Mouse (Mus musculus) cerebellum, postnatal 10 days (tissue): ENCODE measurements around the gene Stra8.
A peak's percentile ranks its signal among the peaks of the same experiment; 100 is the strongest.

ENCODE experiments used
- DNase-seq, 2 experiments: peaks; one replicate each; pipeline ENCODE4 v3.0.0; 2021; ENCODE audit warnings: mixed read lengths in 2 of 2

Gene Stra8

DNA sequence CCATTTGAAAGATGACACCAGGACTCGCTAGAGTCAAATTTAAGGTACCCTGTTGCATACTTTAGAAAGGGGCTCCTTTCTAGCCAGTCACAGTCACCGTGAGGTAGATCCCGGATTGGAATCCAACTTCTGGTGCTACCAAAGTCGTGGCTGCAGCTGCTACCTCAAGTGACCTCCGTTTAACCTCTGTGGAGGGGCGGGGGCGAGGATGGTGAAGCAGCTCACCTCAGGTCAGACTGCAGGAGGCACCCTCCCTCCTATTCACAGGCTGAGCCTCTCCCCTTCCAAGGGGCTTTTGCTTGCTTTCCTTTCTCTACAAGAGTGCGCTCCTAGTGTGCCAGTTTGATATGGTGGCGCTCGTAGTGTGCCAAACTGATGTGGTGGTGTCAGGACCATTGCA, at the start of gene Stra8:
Gene Stra8, plus strand, starts transcription at position 208 of the 400 bp plus-strand sequence.
- DNase-seq, result no peak

GRCm38 (mm10) chr6:34870724-34871123, 49.2 kb upstream of the Stra8 start:
- DNase-seq, result no peak

- DNase-seq, result no peak
Measured at GRCm38 (mm10) chr6:34871929-34872328, 48.0 kb upstream of the Stra8 start.

GRCm38 (mm10) chr6:34872871-34873270, 47.1 kb upstream of the Stra8 start:
- no peak for DNase-seq

- peak in 1 of 2 experiments; percentile 31 for DNase-seq
Measured at GRCm38 (mm10) chr6:34874101-34874921, 45.7 kb upstream of the Stra8 start.

- no peak for DNase-seq
Measured at GRCm38 (mm10) chr6:34875268-34875761, 44.6 kb upstream of the Stra8 start.

GRCm38 (mm10) chr6:34875966-34876834, 43.8 kb upstream of the Stra8 start:
- DNase-seq, result peak in 1 of 2 experiments; percentile 24

GRCm38 (mm10) chr6:34876835-34877156, 43.2 kb upstream of the Stra8 start:
- DNase-seq, result no peak

GRCm38 (mm10) chr6:34877509-34878321, 42.2 kb upstream of the Stra8 start, which contains the start of gene Cyren:
Gene Cyren, minus strand, starts transcription at chr6:34878060.
- peak; percentile 96 to 97 for DNase-seq

- DNase-seq, result no peak
Measured at GRCm38 (mm10) chr6:34879101-34879740, 40.7 kb upstream of the Stra8 start.

GRCm38 (mm10) chr6:34879911-34880475, 40.0 kb upstream of the Stra8 start:
- peak; percentile 72 to 75 for DNase-seq

- DNase-seq, result no peak
Measured at GRCm38 (mm10) chr6:34884724-34885123, 35.2 kb upstream of the Stra8 start.

- DNase-seq, result no peak
Measured at GRCm38 (mm10) chr6:34887131-34887850, 32.7 kb upstream of the Stra8 start.

GRCm38 (mm10) chr6:34889185-34889584, 30.8 kb upstream of the Stra8 start:
- DNase-seq, result no peak

DNA sequence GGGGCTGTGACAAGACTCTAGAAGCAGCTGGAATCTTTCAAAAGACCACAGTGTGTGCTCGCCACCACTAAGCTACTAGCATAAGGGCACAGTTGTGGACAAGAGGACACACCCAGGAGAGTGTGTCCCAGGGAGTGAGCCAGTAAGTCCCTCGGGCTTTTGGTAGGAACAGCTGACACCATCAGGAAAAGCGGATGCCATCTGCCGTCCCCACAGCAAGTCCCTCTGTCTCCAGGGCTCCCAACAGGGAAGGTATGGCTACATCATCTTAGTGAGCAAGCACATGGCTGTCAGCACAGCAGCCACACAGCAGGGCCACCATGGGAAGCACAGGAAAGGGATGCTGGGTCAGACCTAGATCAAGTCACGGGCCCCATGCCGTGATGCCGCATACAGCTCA, 24.4 kb upstream of the Stra8 start:
- no peak for DNase-seq

DNA sequence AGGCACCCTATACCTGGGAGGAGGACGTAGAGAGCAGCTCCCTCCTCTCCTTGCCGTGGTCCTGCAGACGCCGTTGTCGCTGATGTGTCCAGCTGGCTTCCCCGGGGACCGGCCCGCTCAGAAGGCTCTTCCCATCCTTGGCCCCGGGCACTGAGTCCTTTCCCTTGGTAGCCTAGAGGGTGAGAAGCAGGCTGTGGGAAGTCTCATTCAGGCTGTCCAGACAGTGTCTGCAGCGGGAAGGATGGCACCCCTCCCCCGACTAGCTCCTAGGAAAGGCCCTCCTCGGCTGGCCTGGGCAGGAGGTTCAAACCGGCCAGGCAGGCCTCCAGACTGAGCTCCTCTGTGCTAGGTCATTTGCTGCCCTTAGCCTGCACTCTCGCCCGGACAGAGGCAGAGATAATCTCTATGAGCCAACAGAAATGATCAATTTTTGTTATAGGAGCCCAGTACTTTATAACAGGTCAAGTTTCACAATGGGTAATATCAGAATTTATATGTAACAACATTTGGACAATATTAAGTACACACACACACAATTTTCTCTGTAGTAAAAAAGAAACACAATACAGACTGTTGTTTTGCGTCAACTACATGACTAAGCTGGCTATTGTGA, 23.7 kb upstream of the Stra8 start:
- no peak for DNase-seq

GRCm38 (mm10) chr6:34899127-34899526, 20.8 kb upstream of the Stra8 start:
- no peak for DNase-seq

DNA sequence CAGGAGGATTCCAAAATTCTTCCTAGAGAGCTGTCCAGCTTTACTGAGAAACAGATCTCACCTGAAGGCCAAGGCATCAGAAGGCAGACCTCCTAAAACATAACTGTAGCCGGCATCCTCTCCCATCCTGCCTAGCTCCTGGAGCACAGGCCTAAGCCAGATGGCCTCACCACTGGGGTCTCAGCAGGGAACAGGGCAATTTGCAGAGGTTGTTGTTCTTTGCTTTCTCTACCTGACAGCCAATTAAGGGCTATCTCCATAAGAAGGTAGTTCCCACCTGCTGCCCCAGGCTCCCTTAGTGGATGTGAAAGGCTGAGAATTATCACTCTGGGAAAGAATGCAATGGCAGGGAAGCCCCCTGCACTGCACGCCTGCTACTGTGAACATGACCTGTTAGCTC, 19.0 kb upstream of the Stra8 start:
- DNase-seq, result peak; percentile 46 to 62

DNA sequence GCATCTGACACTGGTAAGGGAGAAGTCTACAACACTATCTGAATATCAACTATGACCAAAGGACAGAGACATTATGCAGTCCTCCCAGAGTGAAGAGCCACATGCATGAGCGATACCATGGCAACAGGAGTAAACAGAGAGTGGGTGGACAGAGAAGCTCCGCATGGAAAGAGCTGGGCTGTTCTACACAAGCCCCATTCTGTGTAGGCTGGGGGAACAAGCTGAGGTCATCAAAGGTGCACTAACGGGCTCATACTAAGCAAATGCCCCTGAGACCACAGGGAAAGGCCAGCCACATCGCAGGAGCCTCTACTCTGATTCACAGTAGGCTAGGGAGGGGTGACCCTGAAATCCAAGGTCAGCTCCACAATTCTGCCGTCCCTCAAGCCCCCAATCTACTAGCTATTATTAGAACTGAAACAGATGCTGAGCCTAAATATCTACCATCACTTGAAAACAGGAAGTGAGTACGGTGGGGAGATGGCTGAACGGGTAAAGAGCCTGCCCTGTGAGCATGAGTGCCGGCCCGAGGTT, 18.0 kb upstream of the Stra8 start:
- no peak for DNase-seq

DNA sequence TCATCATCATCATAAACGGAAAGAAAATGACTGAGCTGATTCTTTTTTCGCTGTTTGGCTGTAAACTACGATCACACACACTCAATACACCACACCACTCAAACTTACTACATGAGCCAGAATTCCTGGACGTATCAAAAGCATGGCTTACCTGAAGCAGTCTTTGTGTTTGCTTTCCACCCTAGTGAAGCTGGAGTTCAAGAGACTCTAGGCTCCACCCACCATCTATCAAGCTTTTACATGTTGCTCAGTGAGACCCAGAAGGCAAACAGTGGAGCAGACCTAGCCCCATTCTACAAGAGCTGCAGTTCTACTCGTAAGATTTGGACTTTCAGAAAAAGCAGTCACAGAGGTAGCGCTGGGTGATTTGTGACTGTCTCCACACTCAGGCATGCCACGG, 17.4 kb upstream of the Stra8 start:
- DNase-seq, result no peak
